ENCODE assay signal across 8 mouse cellular contexts in the genomic region with DNA sequence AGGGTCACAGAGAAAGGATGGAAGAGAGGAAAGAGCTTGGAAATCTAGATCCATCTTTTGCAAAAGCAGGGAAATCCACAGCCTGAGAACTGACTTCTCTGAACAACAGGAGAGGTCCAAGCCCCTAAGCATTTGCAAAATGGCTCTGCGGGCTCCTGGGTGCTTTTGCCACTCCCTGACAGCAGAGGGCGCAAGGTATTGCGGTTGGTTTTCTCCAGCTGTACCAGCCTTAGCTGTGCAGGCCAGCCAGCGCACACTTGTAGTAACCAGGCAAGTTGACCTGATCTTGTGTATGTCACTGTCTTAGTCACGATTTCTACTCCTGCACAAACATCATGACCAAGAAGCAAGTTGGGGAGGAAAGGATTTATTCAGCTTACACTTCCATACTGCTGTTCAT. TPM values are rescaled to one million over a fixed set of nuclear protein-coding genes. Genes with fewer than 3 reads are reported as not detected.
DNase-seq lines count a peak whose midpoint lies in the region; ATAC-seq and TF ChIP-seq lines count a peak whose summit lies in the region.

No protein-coding gene starts in this region.

- peaks cover 0 to 3% of the 10 kb centered on the region in 2 experiments; a peak in 1 of 4 replicates for H3K4me1 ChIP-seq in ES-E14 (ENCODE audit: control insufficient read depth in 2 of 2, insufficient read depth in 2 of 2, low read length in 2 of 2, poor library complexity in 1 of 2)
- H3K4me1 ChIP-seq in cerebellum, adult 2 months (ENCODE audit: control insufficient read depth, insufficient read depth, low read length) = no peaks in the 10 kb centered on the region
- H3K4me1 ChIP-seq in small intestine, adult 2 months (ENCODE audit: control insufficient read depth, insufficient read depth, insufficient read length, low read length) = no peaks in the 10 kb centered on the region

- in situ Hi-C loops in ES-E14 (cut with MboI; ENCODE audit: low sequenced_read_pairs in 2 of 2, unreplicated experiment in 2 of 2) = no loop called here

- H3K27ac ChIP-seq in ES-E14 (ENCODE audit: insufficient read depth, low read depth, low read length, poor library complexity, severe bottlenecking) = no peak overlapping the region
- no peak overlapping the region for H3K27ac ChIP-seq in cerebellum, adult 2 months (ENCODE audit: insufficient read depth, low read length)
- H3K27ac ChIP-seq in small intestine, adult 2 months (ENCODE audit: insufficient read depth, low read depth, low read length) = no peak overlapping the region

- DNase-seq in cerebellum, adult 11-12 months = peak; percentile 9
- DNase-seq in cerebellum, adult 9-11 months = no peak
- peak; percentile 53 for DNase-seq in ES-E14 (ENCODE audit: low read depth, low spot score)
- peak; percentile 27 to 46 for DNase-seq in cerebellum, adult 2 months
- peak; percentile 73 for DNase-seq in gastrocnemius, postnatal 10 days
- peak; percentile 83 for DNase-seq in layer of hippocampus, postnatal 10 days (ENCODE audit: low spot score in 2 of 2)

- H3K9me3 ChIP-seq in ES-E14 (ENCODE audit: control insufficient read depth, insufficient read depth, low read depth, low read length) = no peaks in the 10 kb centered on the region

- TF ChIP-seq CTCF in cerebellum, adult 2 months (IDR thresholded peaks at IDR 0.05; ENCODE audit: borderline replicate concordance, insufficient read depth, low read depth, low read length) = peak; percentile 62
- peak; percentile 84 for TF ChIP-seq CTCF in small intestine, adult 2 months (IDR thresholded peaks at IDR 0.05; ENCODE audit: extremely low read depth, insufficient read length, insufficient replicate concordance, low read depth, low read length)

- ATAC-seq in megakaryocyte progenitor cell, adult 5-6 weeks (replicated peaks; ENCODE audit: poor library complexity) = peak; percentile 90

- no peak overlapping the region for H3K4me3 ChIP-seq in ES-E14 (ENCODE audit: insufficient read depth in 1 of 2, low read depth in 1 of 2, low read length in 2 of 2, poor library complexity in 1 of 2, severe bottlenecking in 1 of 2)
- no peak overlapping the region for H3K4me3 ChIP-seq in cerebellum, adult 2 months (replicated peaks; ENCODE audit: insufficient read depth, low read depth, low read length)
- no peak overlapping the region for H3K4me3 ChIP-seq in small intestine, adult 2 months (ENCODE audit: low read depth, low read length)

- TF ChIP-seq POLR2A in cerebellum, adult 2 months (IDR thresholded peaks at IDR 0.05; ENCODE audit: borderline replicate concordance, insufficient read depth, low read length) = no peak
- TF ChIP-seq POLR2A in small intestine, adult 2 months (IDR thresholded peaks at IDR 0.05; ENCODE audit: low read depth, low read length) = no peak

- no peaks in the 10 kb centered on the region; the same call in 1 of the 2 replicates for H3K27me3 ChIP-seq in cerebellum, adult 2 months (ENCODE audit: control insufficient read depth, insufficient read depth, low read length)
- H3K27me3 ChIP-seq in small intestine, adult 2 months (ENCODE audit: control insufficient read depth, insufficient read depth, low read length) = no peaks in the 10 kb centered on the region

- no peaks in the 10 kb centered on the region for H3K36me3 ChIP-seq in ES-E14 (ENCODE audit: control insufficient read depth, insufficient read depth, low read length, poor library complexity, severe bottlenecking)
- H3K36me3 ChIP-seq in small intestine, adult 2 months (ENCODE audit: control insufficient read depth, insufficient read depth, low read length) = peaks cover 23% of the 10 kb centered on the region

- 7% methylated on average over 5 of the region's 5 CpGs for WGBS in cerebellum, adult 2 months
- WGBS in small intestine, adult 2 months = 7% methylated on average over 5 of the region's 5 CpGs

- H3K9ac ChIP-seq in ES-E14 (ENCODE audit: insufficient read depth, low read depth, low read length, poor library complexity, severe bottlenecking) = no peak overlapping the region

TF ChIP-seq in ES-E14, 5 proteins besides CTCF, POLR2A, EP300 and RAD21:
- TF ChIP-seq ZC3H11A (IDR thresholded peaks at IDR 0.05; ENCODE audit: borderline replicate concordance, low read depth, low read length) (peak; percentile 66; the same call in 1 of the 2 replicates), CHD2 (IDR thresholded peaks at IDR 0.05; ENCODE audit: low read depth, low read length) (no peak)

RNA-seq across cellular contexts. Expression of gene Gal3st1, which starts 18.2 kb away (rescaled TPM):
- 4.0 and 4.9 TPM in 2 replicates for total RNA-seq in ES-E14 (2012; rRNA removed)
- polyA plus RNA-seq in cerebellum, adult 2 months (2012; rRNA removed) = 44.4 and 52.0 TPM in 2 replicates
- 1 to 10 TPM; 2.4 to 4.2 TPM for total RNA-seq in gastrocnemius, postnatal 10 days (2021)
- total RNA-seq in layer of hippocampus, postnatal 10 days (2021) = 10 to 100 TPM in 1 of 2 experiments, 1 to 10 TPM in 1; 8.9 to 10.2 TPM
- 0.37 TPM in 1 of 2 replicates, not detected in the other for total RNA-seq in megakaryocyte progenitor cell, adult 5-6 weeks (2015)
- 0.30 and 0.75 TPM in 2 replicates for total RNA-seq in megakaryocyte progenitor cell, adult 5-6 weeks (2017)
- 88.7 and 124 TPM in 2 replicates for polyA plus RNA-seq in small intestine, adult 2 months (2012; rRNA removed)

RNA-seq across cellular contexts. Expression of gene 4930556J24Rik, which starts 25.0 kb away (rescaled TPM):
- total RNA-seq in ES-E14 (2012; rRNA removed) = 0.76 and 1.3 TPM in 2 replicates
- 0.14 and 0.20 TPM in 2 replicates for polyA plus RNA-seq in cerebellum, adult 2 months (2012; rRNA removed)
- not detected for total RNA-seq in gastrocnemius, postnatal 10 days (2021)
- not detected for total RNA-seq in layer of hippocampus, postnatal 10 days (2021)
- total RNA-seq in megakaryocyte progenitor cell, adult 5-6 weeks (2015) = not detected in 2 replicates
- not detected in 2 replicates for total RNA-seq in megakaryocyte progenitor cell, adult 5-6 weeks (2017)
- polyA plus RNA-seq in small intestine, adult 2 months (2012; rRNA removed) = 0.19 TPM in 1 of 2 replicates, not detected in the other

RNA-seq across cellular contexts. Expression of gene Sec14l4, which starts 29.7 kb away (rescaled TPM):
- total RNA-seq in ES-E14 (2012; rRNA removed) = 0.94 and 2.3 TPM in 2 replicates
- polyA plus RNA-seq in cerebellum, adult 2 months (2012; rRNA removed) = 0.05 and 0.14 TPM in 2 replicates
- total RNA-seq in gastrocnemius, postnatal 10 days (2021) = under 1 TPM in 1 of 2 experiments, not detected in 1; 0.11 TPM
- total RNA-seq in layer of hippocampus, postnatal 10 days (2021) = 1 to 10 TPM in 1 of 2 experiments, under 1 TPM in 1; 0.38 to 1.1 TPM
- not detected in 2 replicates for total RNA-seq in megakaryocyte progenitor cell, adult 5-6 weeks (2015)
- total RNA-seq in megakaryocyte progenitor cell, adult 5-6 weeks (2017) = not detected in 2 replicates
- 0.05 and 0.42 TPM in 2 replicates for polyA plus RNA-seq in small intestine, adult 2 months (2012; rRNA removed)

RNA-seq across cellular contexts. Expression of gene Pes1, which starts 37.8 kb away (rescaled TPM):
- total RNA-seq in ES-E14 (2012; rRNA removed) = 128 and 143 TPM in 2 replicates
- polyA plus RNA-seq in cerebellum, adult 2 months (2012; rRNA removed) = 36.6 and 36.9 TPM in 2 replicates
- total RNA-seq in gastrocnemius, postnatal 10 days (2021) = 10 to 100 TPM; 42.0 to 44.9 TPM
- 10 to 100 TPM; 37.1 to 51.0 TPM for total RNA-seq in layer of hippocampus, postnatal 10 days (2021)
- total RNA-seq in megakaryocyte progenitor cell, adult 5-6 weeks (2015) = 67.7 and 87.4 TPM in 2 replicates
- 168 and 183 TPM in 2 replicates for total RNA-seq in megakaryocyte progenitor cell, adult 5-6 weeks (2017)
- polyA plus RNA-seq in small intestine, adult 2 months (2012; rRNA removed) = 11.2 and 17.8 TPM in 2 replicates
